ENCODE assay signal across 11 mouse cellular contexts in genomic region chr4:43629106-43629817, GRCm38 (mm10). TPM values are rescaled to one million over a fixed set of nuclear protein-coding genes. Genes with fewer than 3 reads are reported as not detected.
DNase-seq lines count a peak whose midpoint lies in the region; ATAC-seq and TF ChIP-seq lines count a peak whose summit lies in the region.
"Had no signal": no experiment of that assay in that cellular context is flagged by ENCODE, and none has a peak within 500 bp of the region (broad histone marks: within the 10 kb centered on the region; RNA-seq: fewer than 3 reads in every experiment).

No protein-coding gene starts in this region.

- 0 out of 2 replicates have a peak, but pooled peaks have one; percentile 34 for ATAC-seq in frontal cortex, adult (ENCODE audit: low TSS enrichment)
- peak; percentile 60 for ATAC-seq in liver, embryonic 13.5 days (ENCODE audit: low read depth)
- no peak; the same call in 1 of the 2 replicates for ATAC-seq in megakaryocyte progenitor cell, adult 5-6 weeks (replicated peaks; ENCODE audit: poor library complexity)

- dilution Hi-C loops in CH12.LX (cut with MboI; ENCODE audit: extremely low pct_ligation_motif_present, extremely low pct_unique_long_range_greater_than_20kb, low sequenced_read_pairs), result no loop called here

- no peaks in the 10 kb centered on the region for H3K79me2 ChIP-seq in CH12.LX (replicated peaks; ENCODE audit: control insufficient read depth, extremely low read depth, insufficient read depth, poor library complexity, severe bottlenecking)

- 42% methylated on average over 20 of the region's 20 CpGs for WGBS in liver, embryonic 13.5 days (ENCODE audit: insufficient replicate concordance)

- H3K9me3 ChIP-seq in CH12.LX (replicated peaks; ENCODE audit: low read length), result peaks cover 26% of the 10 kb centered on the region
- peaks cover 10% of the 10 kb centered on the region for H3K9me3 ChIP-seq in liver, embryonic 13.5 days (replicated peaks)

- no peak for DNase-seq in frontal cortex, postnatal 14 days (ENCODE audit: low spot score in 2 of 2)
- no peak for DNase-seq in CH12.LX (ENCODE audit: extremely low read depth)
- DNase-seq in embryo, embryonic 10.5 days (ENCODE audit: low spot score), result peak; percentile 48
- no peak for DNase-seq in liver, embryonic 13.5 days
- DNase-seq in right cerebral cortex, postnatal 36 days (ENCODE audit: low spot score in 2 of 2), result no peak
- no peak for DNase-seq in ovary, postnatal 14 days (ENCODE audit: low spot score)

- H3K36me3 ChIP-seq in CH12.LX (replicated peaks in 1 of 2; ENCODE audit: control insufficient read depth in 1 of 2, insufficient read depth in 1 of 2, low read length in 1 of 2), result no peaks in the 10 kb centered on the region
- H3K36me3 ChIP-seq in liver, embryonic 13.5 days, result no peaks in the 10 kb centered on the region
- H3K36me3 ChIP-seq: embryonic facial prominence, embryonic 12.5 days; limb, embryonic 12.5 days had no signal

- H3K9ac ChIP-seq in CH12.LX (ENCODE audit: insufficient read depth, low read depth), result no peak overlapping the region; the same call in 1 of the 2 replicates
- no peak overlapping the region; the same call in 1 of the 2 replicates for H3K9ac ChIP-seq in liver, embryonic 13.5 days
- H3K9ac ChIP-seq: embryonic facial prominence, embryonic 12.5 days; limb, embryonic 12.5 days had no signal

- H3K27me3 ChIP-seq in CH12.LX (replicated peaks), result peaks cover 65% of the 10 kb centered on the region
- H3K27me3 ChIP-seq in liver, embryonic 13.5 days, result peaks cover 37% of the 10 kb centered on the region

- no peak overlapping the region for H3K27ac ChIP-seq in CH12.LX (ENCODE audit: insufficient read depth, low read depth)
- peak overlapping the region; percentile 53; the same call in 1 of the 2 replicates for H3K27ac ChIP-seq in liver, embryonic 13.5 days
- H3K27ac ChIP-seq: limb, embryonic 12.5 days had no signal

- no peak overlapping the region for H3K4me3 ChIP-seq in CH12.LX (replicated peaks in 1 of 3; ENCODE audit: low read depth in 2 of 3, low read length in 2 of 3, poor library complexity in 1 of 3)
- peak overlapping the region; percentile 16; the same call in 1 of the 2 replicates for H3K4me3 ChIP-seq in liver, embryonic 13.5 days (replicated peaks)
- H3K4me3 ChIP-seq: embryonic facial prominence, embryonic 12.5 days; limb, embryonic 12.5 days had no signal

- H3K4me2 ChIP-seq in CH12.LX (ENCODE audit: insufficient read depth, low read depth, poor library complexity, severe bottlenecking), result peak overlapping the region; percentile 52; the same call in 1 of the 2 replicates
- peak overlapping the region; percentile 38 for H3K4me2 ChIP-seq in liver, embryonic 13.5 days

- H3K4me1 ChIP-seq in CH12.LX (ENCODE audit: control insufficient read depth in 1 of 2, insufficient read depth in 2 of 2), result no peaks in the 10 kb centered on the region
- H3K4me1 ChIP-seq in liver, embryonic 13.5 days (replicated peaks), result peaks cover 28% of the 10 kb centered on the region

- TF ChIP-seq RAD21 in CH12.LX (IDR thresholded peaks at IDR 0.05; ENCODE audit: low read depth, low read length), result no peak

- no peak for TF ChIP-seq EP300 in CH12.LX (IDR thresholded peaks at IDR 0.05; ENCODE audit: low read length)

- in situ Hi-C loops in CH12.LX (cut with MboI; ENCODE audit: low pct_ligation_motif_present, low pct_unique_long_range_greater_than_20kb, low sequenced_read_pairs), result loop anchor here (10.0 kb wide), 1 partner anchor 86 kb away; the partner anchor contains the start of gene Olfr71

- peak; percentile 45; the same call in 1 of the 2 replicates for TF ChIP-seq POLR2A in CH12.LX (IDR thresholded peaks at IDR 0.05; ENCODE audit: low read depth, low read length)

- no peak for TF ChIP-seq CTCF in CH12.LX (conservative IDR thresholded peaks at IDR 0.05 in 1 of 2, IDR thresholded peaks at IDR 0.05 in 1 of 2; ENCODE audit: low read depth in 2 of 2, low read length in 2 of 2)

TF ChIP-seq in CH12.LX, 34 proteins besides CTCF, POLR2A, EP300 and RAD21:
- no peak for TF ChIP-seq USF2 (conservative IDR thresholded peaks at IDR 0.05; ENCODE audit: low read depth, low read length)
- no peak for TF ChIP-seq PAX5 (IDR thresholded peaks at IDR 0.05; ENCODE audit: low read length)
- TF ChIP-seq HCFC1 (IDR thresholded peaks at IDR 0.05; ENCODE audit: low read depth, low read length), result no peak
- 0 out of 2 replicates have a peak, but pooled peaks have one; percentile 23 for TF ChIP-seq MXI1 (IDR thresholded peaks at IDR 0.05; ENCODE audit: low read depth, low read length)
- peak; percentile 72; the same call in 1 of the 2 replicates for TF ChIP-seq MAX (IDR thresholded peaks at IDR 0.05; ENCODE audit: low read length)
- TF ChIP-seq CHD2 (IDR thresholded peaks at IDR 0.05; ENCODE audit: low read length), result peak; percentile 98
- TF ChIP-seq E2F4 (IDR thresholded peaks at IDR 0.05; ENCODE audit: insufficient replicate concordance, low read depth, low read length), result no peak
- TF ChIP-seq ZMIZ1 (IDR thresholded peaks at IDR 0.05; ENCODE audit: low read depth, low read length), result no peak
- no peak for TF ChIP-seq ETS1 (conservative IDR thresholded peaks at IDR 0.05; ENCODE audit: low read depth, low read length)

RNA-seq across cellular contexts. Expression of gene Npr2, which starts 2.5 kb away (rescaled TPM):
- total RNA-seq in CH12.LX (2012; rRNA removed) (0.04 and 0.38 TPM in 2 replicates), CH12.LX (2014; rRNA removed) (not detected in 2 replicates)
- 0.23 and 0.49 TPM in 2 replicates for polyA plus RNA-seq in CH12.LX (2012; ENCODE audit: insufficient read length, low read depth)
- polyA plus RNA-seq in liver, embryonic 13.5 days (2015; fragmentation: Nextera tagmentation; extraction: Ambion mirVana), result 0.80 and 0.89 TPM in 2 replicates
- 0.30 and 1.4 TPM in 2 replicates for total RNA-seq in megakaryocyte progenitor cell, adult 5-6 weeks (2015)
- total RNA-seq in megakaryocyte progenitor cell, adult 5-6 weeks (2017), result 0.21 and 1.3 TPM in 2 replicates

RNA-seq across cellular contexts. Expression of gene Spag8, which starts 24.1 kb away (rescaled TPM):
- total RNA-seq in CH12.LX (2012; rRNA removed) (0.08 TPM in 1 of 2 replicates, not detected in the other), CH12.LX (2014; rRNA removed) (not detected in 2 replicates)
- not detected in 2 replicates for polyA plus RNA-seq in CH12.LX (2012; ENCODE audit: insufficient read length, low read depth)
- polyA plus RNA-seq in liver, embryonic 13.5 days (2015; fragmentation: Nextera tagmentation; extraction: Ambion mirVana), result 0.10 and 0.12 TPM in 2 replicates
- 0.22 TPM in 1 of 2 replicates, not detected in the other for total RNA-seq in megakaryocyte progenitor cell, adult 5-6 weeks (2015)
- total RNA-seq in megakaryocyte progenitor cell, adult 5-6 weeks (2017), result 0.71 TPM in 1 of 2 replicates, not detected in the other

RNA-seq across cellular contexts. Expression of gene Hint2, which starts 27.0 kb away (rescaled TPM):
- 21.2 and 27.9 TPM in 2 replicates for total RNA-seq in CH12.LX (2012; rRNA removed)
- total RNA-seq in CH12.LX (2014; rRNA removed), result 17.0 and 17.8 TPM in 2 replicates
- polyA plus RNA-seq in CH12.LX (2012; ENCODE audit: insufficient read length, low read depth), result 6.4 and 8.1 TPM in 2 replicates
- polyA plus RNA-seq in liver, embryonic 13.5 days (2015; fragmentation: Nextera tagmentation; extraction: Ambion mirVana), result 66.4 and 66.9 TPM in 2 replicates
- total RNA-seq in megakaryocyte progenitor cell, adult 5-6 weeks (2015), result 36.5 and 52.7 TPM in 2 replicates
- total RNA-seq in megakaryocyte progenitor cell, adult 5-6 weeks (2017), result 43.1 and 58.6 TPM in 2 replicates

RNA-seq across cellular contexts. Expression of gene Tmem8b, which starts 39.5 kb away (rescaled TPM):
- 0.17 and 0.47 TPM in 2 replicates for total RNA-seq in CH12.LX (2012; rRNA removed)
- not detected in 2 replicates for total RNA-seq in CH12.LX (2014; rRNA removed)
- polyA plus RNA-seq in CH12.LX (2012; ENCODE audit: insufficient read length, low read depth), result 0.16 and 0.26 TPM in 2 replicates
- 0.19 and 0.23 TPM in 2 replicates for polyA plus RNA-seq in liver, embryonic 13.5 days (2015; fragmentation: Nextera tagmentation; extraction: Ambion mirVana)
- total RNA-seq in megakaryocyte progenitor cell, adult 5-6 weeks (2015), result 0.47 and 0.95 TPM in 2 replicates
- total RNA-seq in megakaryocyte progenitor cell, adult 5-6 weeks (2017), result 0.25 and 0.61 TPM in 2 replicates

RNA-seq across cellular contexts. Expression of gene Fam221b, which starts 39.7 kb away (rescaled TPM):
- total RNA-seq in CH12.LX (2012; rRNA removed) (5.1 and 6.3 TPM in 2 replicates), CH12.LX (2014; rRNA removed) (not detected in 2 replicates)
- 0.07 and 0.12 TPM in 2 replicates for polyA plus RNA-seq in CH12.LX (2012; ENCODE audit: insufficient read length, low read depth)
- 1.3 and 1.8 TPM in 2 replicates for polyA plus RNA-seq in liver, embryonic 13.5 days (2015; fragmentation: Nextera tagmentation; extraction: Ambion mirVana)
- total RNA-seq in megakaryocyte progenitor cell, adult 5-6 weeks (2015), result 0.07 TPM in 2 replicates
- 0.44 and 0.62 TPM in 2 replicates for total RNA-seq in megakaryocyte progenitor cell, adult 5-6 weeks (2017)
- polyA plus RNA-seq: spleen, adult 2 months had no signal
